ENCODE assay signal across 11 mouse cellular contexts in the genomic region with DNA sequence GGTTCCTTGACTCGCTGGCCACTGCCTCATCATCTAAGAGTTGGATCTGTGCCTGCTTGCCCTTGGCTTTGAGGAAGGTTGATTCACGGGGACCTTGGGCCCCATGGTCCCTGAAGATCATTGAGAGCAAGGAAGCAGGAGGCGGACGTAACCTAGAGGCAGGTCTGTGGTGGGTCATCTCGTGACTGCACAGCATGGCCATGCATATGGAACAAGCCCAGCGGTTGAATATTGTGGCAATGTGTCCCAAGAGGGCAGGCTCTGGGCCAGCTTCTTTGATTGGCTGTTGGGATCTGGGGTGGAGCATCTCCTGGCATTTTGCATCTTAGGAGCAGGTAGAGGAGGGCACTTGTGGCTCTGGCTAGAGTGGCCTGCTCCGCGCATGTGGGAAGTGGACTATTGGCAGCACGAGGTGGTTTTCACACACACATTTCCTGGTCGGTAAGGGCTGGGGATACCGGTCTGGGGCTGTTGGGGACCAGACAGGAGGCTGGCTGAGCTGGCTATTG. TPM values are rescaled to one million over a fixed set of nuclear protein-coding genes. Genes with fewer than 3 reads are reported as not detected.
DNase-seq lines count a peak whose midpoint lies in the region; ATAC-seq and TF ChIP-seq lines count a peak whose summit lies in the region.
"Had no signal": no experiment of that assay in that cellular context is flagged by ENCODE, and none has a peak within 500 bp of the region (broad histone marks: within the 10 kb centered on the region; RNA-seq: fewer than 3 reads in every experiment).

No protein-coding gene starts in this region.

- no peak for ATAC-seq in hindbrain, embryonic 11.5 days (ENCODE audit: low FRiP score)
- ATAC-seq in hindbrain, embryonic 16.5 days, result no peak
- ATAC-seq in monocyte, adult 5-6 weeks (replicated peaks; ENCODE audit: insufficient number of reproducible peaks, low FRiP score, low TSS enrichment, poor library complexity, severe bottlenecking), result 0 out of 2 replicates have a peak, but pooled peaks have one; percentile 9
- no peak for ATAC-seq in liver, postnatal 0 days

- H3K27ac ChIP-seq in hindbrain, embryonic 11.5 days (ENCODE audit: low read depth, low read length), result 0 out of 2 replicates have a peak overlapping the region, but pooled peaks have one; percentile 10
- H3K27ac ChIP-seq in hindbrain, embryonic 16.5 days (ENCODE audit: low read depth, low read length), result no peak overlapping the region
- no peak overlapping the region for H3K27ac ChIP-seq in liver, postnatal 0 days (ENCODE audit: low read depth)
- H3K27ac ChIP-seq: heart, adult 2 months; limb, embryonic 10.5 days had no signal

- TF ChIP-seq EP300 in liver, postnatal 0 days (IDR thresholded peaks at IDR 0.05; ENCODE audit: low read depth), result no peak

- no peak overlapping the region for H3K4me3 ChIP-seq in hindbrain, embryonic 11.5 days (ENCODE audit: low read depth, low read length)
- H3K4me3 ChIP-seq in hindbrain, embryonic 16.5 days (ENCODE audit: low read length), result no peak overlapping the region
- H3K4me3 ChIP-seq in liver, postnatal 0 days (ENCODE audit: low read depth, low read length), result no peak overlapping the region
- H3K4me3 ChIP-seq: heart, adult 2 months; limb, embryonic 10.5 days had no signal

- no peaks in the 10 kb centered on the region for H3K36me3 ChIP-seq in hindbrain, embryonic 11.5 days (ENCODE audit: control insufficient read depth, insufficient read depth, low read length)
- no peaks in the 10 kb centered on the region for H3K36me3 ChIP-seq in hindbrain, embryonic 16.5 days (ENCODE audit: control insufficient read depth, insufficient read depth, low read length)
- no peaks in the 10 kb centered on the region for H3K36me3 ChIP-seq in liver, postnatal 0 days (replicated peaks; ENCODE audit: insufficient read depth, low read length)
- H3K36me3 ChIP-seq: limb, embryonic 10.5 days had no signal

- TF ChIP-seq CTCF in liver, postnatal 0 days (IDR thresholded peaks at IDR 0.05; ENCODE audit: low read depth), result no peak

- H3K9ac ChIP-seq in hindbrain, embryonic 11.5 days (ENCODE audit: low read depth, low read length), result no peak overlapping the region
- no peak overlapping the region for H3K9ac ChIP-seq in hindbrain, embryonic 16.5 days (ENCODE audit: low read depth, low read length)
- no peak overlapping the region for H3K9ac ChIP-seq in liver, postnatal 0 days (replicated peaks)

- peaks cover 15% of the 10 kb centered on the region for H3K4me1 ChIP-seq in hindbrain, embryonic 11.5 days (replicated peaks; ENCODE audit: control insufficient read depth, insufficient read depth, low read length)
- peaks cover 21% of the 10 kb centered on the region for H3K4me1 ChIP-seq in hindbrain, embryonic 16.5 days (ENCODE audit: control insufficient read depth, insufficient read depth, low read depth, low read length)
- H3K4me1 ChIP-seq in liver, postnatal 0 days (ENCODE audit: insufficient read depth), result no peaks in the 10 kb centered on the region

- H3K9me3 ChIP-seq in hindbrain, embryonic 11.5 days (ENCODE audit: control insufficient read depth, low read length), result no peaks in the 10 kb centered on the region
- H3K9me3 ChIP-seq in hindbrain, embryonic 16.5 days (ENCODE audit: control insufficient read depth, low read length), result no peaks in the 10 kb centered on the region
- H3K9me3 ChIP-seq in liver, postnatal 0 days (ENCODE audit: low read length), result no peaks in the 10 kb centered on the region
- H3K9me3 ChIP-seq: limb, embryonic 10.5 days had no signal

- no peak overlapping the region for H3K4me2 ChIP-seq in hindbrain, embryonic 11.5 days (replicated peaks; ENCODE audit: low read depth, low read length)
- no peak overlapping the region for H3K4me2 ChIP-seq in hindbrain, embryonic 16.5 days (ENCODE audit: low read length)
- no peak overlapping the region for H3K4me2 ChIP-seq in liver, postnatal 0 days (ENCODE audit: low read depth, low read length)

- no peak for DNase-seq in hindbrain, embryonic 11.5 days (ENCODE audit: low spot score)
- DNase-seq in adrenal gland, postnatal 10 days, result peak; percentile 74
- peak; percentile 67 for DNase-seq in kidney, postnatal 10 days
- DNase-seq in layer of hippocampus, adult 18-20 months (ENCODE audit: low spot score in 2 of 2), result no peak
- DNase-seq in liver, postnatal 0 days, result no peak
- DNase-seq in layer of hippocampus, adult 11-12 months (ENCODE audit: low spot score), result no peak
- DNase-seq: cerebellum, postnatal 36 days; heart, adult 2 months had no signal

- 66% methylated on average over 11 of the region's 11 CpGs for WGBS in hindbrain, embryonic 11.5 days
- WGBS in hindbrain, embryonic 16.5 days, result 55% methylated on average over 11 of the region's 11 CpGs
- 55% methylated on average over 11 of the region's 11 CpGs for WGBS in liver, postnatal 0 days (ENCODE audit: insufficient replicate concordance)

- H3K27me3 ChIP-seq in hindbrain, embryonic 11.5 days (ENCODE audit: control insufficient read depth, insufficient read depth, low read length), result no peaks in the 10 kb centered on the region; the same call in 1 of the 2 replicates
- H3K27me3 ChIP-seq in hindbrain, embryonic 16.5 days (replicated peaks; ENCODE audit: control insufficient read depth, insufficient read depth, low read length), result no peaks in the 10 kb centered on the region
- H3K27me3 ChIP-seq in liver, postnatal 0 days (ENCODE audit: insufficient read depth, low read length), result no peaks in the 10 kb centered on the region

RNA-seq across cellular contexts. Expression of a gene that starts 40.4 kb away (rescaled TPM):
- polyA plus RNA-seq in hindbrain, embryonic 11.5 days (2014; fragmentation: Nextera tagmentation; extraction: Ambion mirVana), result 14.6 and 22.1 TPM in 2 replicates
- polyA plus RNA-seq in hindbrain, embryonic 16.5 days (2015; fragmentation: Nextera tagmentation; extraction: Ambion mirVana), result 15.0 TPM in 2 replicates
- 10 to 100 TPM; 16.9 to 21.7 TPM for total RNA-seq in adrenal gland, postnatal 10 days (2021)
- total RNA-seq in monocyte, adult 5-6 weeks (2017), result 5.7 to 6.3 TPM (median 5.7 TPM) in 3 replicates
- total RNA-seq in layer of hippocampus, adult 18-20 months (2021), result 10 to 100 TPM; 54.5 to 59.0 TPM
- polyA plus RNA-seq in liver, postnatal 0 days (2015; fragmentation: Nextera tagmentation; extraction: Ambion mirVana), result 3.8 and 4.0 TPM in 2 replicates

Comparison
In these comparisons a context has a peak if more than half of its experiments do, and no peak if none do; other contexts are left out.
1. DNase-seq: peak in adrenal gland, postnatal 10 days (single experiment) and kidney, postnatal 10 days (single experiment); none in hindbrain, embryonic 11.5 days (single experiment), layer of hippocampus, adult 18-20 months (0 of 2), liver, postnatal 0 days (single experiment) and layer of hippocampus, adult 11-12 months (single experiment).